Mouse (Mus musculus) hindbrain, postnatal 0 days (tissue): ENCODE data around the gene Tlr3. TPM values are rescaled to one million over a fixed set of nuclear protein-coding genes. Genes with fewer than 3 reads are reported as not detected.

Experiments used
- ATAC-seq: fragments of 200-750 bp; cut with Nextera tagmentation; 2 replicates; pipeline ENCODE4 v1.8.0; 2017; ENCODE audit warnings: mild to moderate bottlenecking, moderate TSS enrichment, moderate library complexity
- DNase-seq: peaks from one replicate; pipeline ENCODE4 v3.0.0-alpha.2; 2015; ENCODE audit warnings: low spot score
- H3K27ac ChIP-seq: fragments of 300-500 bp; sonication (generic); 2 replicates; pipeline ENCODE4 v1.5.1; 2014; ENCODE audit warnings: mild to moderate bottlenecking
- H3K27me3 ChIP-seq: fragments of 300-500 bp; sonication (generic); 2 replicates; pipeline ENCODE4 v1.6.1; 2014; ENCODE audit warnings: low read length, mixed read lengths; ENCODE audit not compliant: insufficient read depth
- H3K36me3 ChIP-seq: fragments of 300-500 bp; sonication (generic); 2 replicates; pipeline ENCODE4 v1.6.1; 2014; ENCODE audit warnings: low read length, mixed read lengths; ENCODE audit not compliant: insufficient read depth
- H3K4me1 ChIP-seq: fragments of 300-500 bp; sonication (generic); 2 replicates; pipeline ENCODE4 v1.6.1; 2014; ENCODE audit warnings: antibody characterized with exemption, low read length, mixed read lengths; ENCODE audit not compliant: insufficient read depth
- H3K4me2 ChIP-seq: fragments of 300-500 bp; sonication (generic); 2 replicates; pipeline ENCODE4 v1.6.1; 2014; ENCODE audit warnings: low read depth, mild to moderate bottlenecking, low read length, moderate library complexity, mixed read lengths
- H3K4me3 ChIP-seq: fragments of 300-500 bp; sonication (generic); 2 replicates; pipeline ENCODE4 v1.5.1; 2014; ENCODE audit warnings: low read length
- H3K9ac ChIP-seq: fragments of 300-500 bp; sonication (generic); replicated peaks from 2 replicates; pipeline ENCODE4 v1.6.1; 2014; ENCODE audit warnings: mild to moderate bottlenecking, low read length, moderate library complexity, mixed read lengths
- H3K9me3 ChIP-seq: fragments of 300-500 bp; sonication (generic); 2 replicates; pipeline ENCODE4 v1.6.1; 2016; ENCODE audit warnings: low read length, mixed read lengths
- CTCF ChIP-seq: IDR thresholded peaks from 2 replicates; pipeline ENCODE4 v1.5.1; 2016; ENCODE audit warnings: antibody characterized with exemption, control low read depth, low read depth
- WGBS: fragments of 180-500 bp; shearing (Covaris S2); extraction: QIAGEN DNeasy Blood & Tissue Kit; methylation state at CpG from one replicate; pipeline ENCODE4 v1.1.7; 2014; 5-methylcytosine and 5-hydroxymethylcytosine counted together
- polyA plus RNA-seq: library from polyadenylated mRNA; unstranded; fragments of >200 nt; fragmentation: Nextera tagmentation; extraction: Ambion mirVana; gene quantifications from 2 replicates; pipeline ENCODE4 v1.2.1, GENCODE M21; 2015
- total RNA-seq: library from RNA; depleted of rRNA; stranded (reverse); fragments of >200 nt; gene quantifications from 2 replicates; pipeline ENCODE4 v1.2.3, GENCODE M21; 2014; rRNA removed

The Tlr3 gene
- total and polyA plus RNA-seq, 2 experiments from 2014 or later, result 1.5 to 1.7 TPM

GRCm38 (mm10) chr8:45359091-45359605 lies 51.7 kb downstream of the Tlr3 start:
- H3K27me3 ChIP-seq, result no peaks in the 10 kb centered on the region
- no peaks in the 10 kb centered on the region for H3K9me3 ChIP-seq
- ATAC-seq (0 out of 2 replicates have a peak, but pooled peaks have one; percentile 10), DNase-seq (peak; percentile 44)
- TF ChIP-seq CTCF, result peak; percentile 42
- H3K9ac ChIP-seq, result peak overlapping the region; percentile 88; the same call in 1 of the 2 replicates
- H3K4me3 ChIP-seq, result peak overlapping the region; percentile 58; the same call in 1 of the 2 replicates
- peak overlapping the region; percentile 85 for H3K4me2 ChIP-seq
- H3K27ac ChIP-seq, result peak overlapping the region; percentile 73
- 80% methylated on average over 6 of the region's 6 CpGs for WGBS
- H3K36me3 ChIP-seq, result no peaks in the 10 kb centered on the region
- H3K4me1 ChIP-seq, result 0 out of 2 replicates have a peak, but pooled peaks cover 2% of the 10 kb centered on the region

- Histone ChIP-seq H3K36me3 (no peaks in the 10 kb centered on the region), H3K4me1 (0 out of 2 replicates have a peak, but pooled peaks cover 2% of the 10 kb centered on the region), H3K4me3 (peak overlapping the region; percentile 58), H3K9me3 (no peaks in the 10 kb centered on the region), H3K4me2 (peak overlapping the region; percentile 85), H3K9ac (peak overlapping the region; percentile 88), H3K27ac (peak overlapping the region; percentile 73), H3K27me3 (no peaks in the 10 kb centered on the region)
- peak; percentile 65 for DNase-seq
- peak; percentile 88 for ATAC-seq
- WGBS, result 2% methylated on average over 49 of the region's 49 CpGs
- no peak for TF ChIP-seq CTCF
Observed at GRCm38 (mm10) chr8:45358132-45358918, 52.6 kb downstream of the Tlr3 start.

GRCm38 (mm10) chr8:45355809-45356208 lies 55.1 kb downstream of the Tlr3 start:
- Histone ChIP-seq H3K9me3 (no peaks in the 10 kb centered on the region), H3K4me2 (no peak overlapping the region), H3K9ac (no peak overlapping the region), H3K27me3 (no peaks in the 10 kb centered on the region), H3K36me3 (peaks cover 15% of the 10 kb centered on the region), H3K27ac (no peak overlapping the region), H3K4me3 (no peak overlapping the region), H3K4me1 (0 out of 2 replicates have a peak, but pooled peaks cover 2% of the 10 kb centered on the region)
- WGBS, result 82% methylated on average over 6 of the region's 6 CpGs
- TF ChIP-seq CTCF, result no peak
- DNase-seq, result no peak
- ATAC-seq, result no peak

Other genes starting within 250 kb of the Tlr3 start
- not detected in 2 replicates for gene F11, start 149.0 kb downstream of the Tlr3 start, total RNA-seq
- not detected in 2 replicates for gene F11, start 149.0 kb downstream of the Tlr3 start, polyA plus RNA-seq
- gene Klkb1, start 116.2 kb downstream of the Tlr3 start, total RNA-seq, result 0.16 TPM in 1 of 2 replicates, not detected in the other
- gene Klkb1, start 116.2 kb downstream of the Tlr3 start, polyA plus RNA-seq, result 0.06 TPM in 1 of 2 replicates, not detected in the other
- gene Gm45753, start 102.6 kb downstream of the Tlr3 start, total RNA-seq, result not detected in 2 replicates
- not detected in 2 replicates for gene Gm45753, start 102.6 kb downstream of the Tlr3 start, polyA plus RNA-seq
- 2.4 and 3.1 TPM in 2 replicates for gene Cyp4v3, start 77.9 kb downstream of the Tlr3 start, total RNA-seq
- 2.8 and 3.0 TPM in 2 replicates for gene Cyp4v3, start 77.9 kb downstream of the Tlr3 start, polyA plus RNA-seq
- gene Fam149a, start 28.8 kb downstream of the Tlr3 start, total RNA-seq, result 24.6 and 27.7 TPM in 2 replicates
- 19.8 and 20.2 TPM in 2 replicates for gene Fam149a, start 28.8 kb downstream of the Tlr3 start, polyA plus RNA-seq
- 53.0 and 65.6 TPM in 2 replicates for gene Sorbs2, start 96.7 kb upstream of the Tlr3 start, total RNA-seq
- gene Sorbs2, start 96.7 kb upstream of the Tlr3 start, polyA plus RNA-seq, result 37.4 and 37.8 TPM in 2 replicates